ENCODE assay signal across 9 mouse cellular contexts in genomic region chr11:95642534-95643280, GRCm38 (mm10). TPM values are rescaled to one million over a fixed set of nuclear protein-coding genes. Genes with fewer than 3 reads are reported as not detected.
DNase-seq lines count a peak whose midpoint lies in the region; ATAC-seq and TF ChIP-seq lines count a peak whose summit lies in the region.
"Had no signal": no experiment of that assay in that cellular context is flagged by ENCODE, and none has a peak within 500 bp of the region (broad histone marks: within the 10 kb centered on the region; RNA-seq: fewer than 3 reads in every experiment).

No protein-coding gene starts in this region.

- no peak overlapping the region for H3K27ac ChIP-seq in forebrain, embryonic 12.5 days
- no peak overlapping the region for H3K27ac ChIP-seq in hindbrain, postnatal 0 days
- H3K27ac ChIP-seq: limb, embryonic 13.5 days had no signal

- intact Hi-C loops in left cerebral cortex, postnatal 10 days (cut with DNase I) = loop anchor here (10.0 kb wide), 1 partner anchor 258 kb away; the partner anchor contains the start of gene Slc35b1

- H3K4me3 ChIP-seq in forebrain, embryonic 12.5 days (replicated peaks) = no peak overlapping the region
- no peak overlapping the region for H3K4me3 ChIP-seq in hindbrain, postnatal 0 days (ENCODE audit: low read length)
- H3K4me3 ChIP-seq: limb, embryonic 13.5 days had no signal

- H3K4me2 ChIP-seq in forebrain, embryonic 12.5 days = no peak overlapping the region
- H3K4me2 ChIP-seq in hindbrain, postnatal 0 days (ENCODE audit: low read depth, low read length) = no peak overlapping the region
- H3K4me2 ChIP-seq: limb, embryonic 13.5 days had no signal

- no peak overlapping the region for H3K9ac ChIP-seq in forebrain, embryonic 12.5 days
- no peak overlapping the region for H3K9ac ChIP-seq in hindbrain, postnatal 0 days (replicated peaks; ENCODE audit: low read length)
- H3K9ac ChIP-seq: limb, embryonic 13.5 days had no signal

- ATAC-seq in forebrain, embryonic 12.5 days (ENCODE audit: low FRiP score) = peak; percentile 63; the same call in 1 of the 2 replicates
- ATAC-seq in hindbrain, postnatal 0 days = peak; percentile 19; the same call in 1 of the 2 replicates

- DNase-seq in left cerebral cortex, postnatal 10 days (ENCODE audit: extremely low spot score in 1 of 2, low spot score in 2 of 2) = peak; percentile 45 to 49
- DNase-seq in left cerebral cortex, adult 11 months (ENCODE audit: low spot score) = no peak
- peak; percentile 51 for DNase-seq in hindbrain, postnatal 0 days (ENCODE audit: low spot score)
- peak; percentile 14 to 29 for DNase-seq in right cerebral cortex, adult 2 months (ENCODE audit: low spot score in 2 of 2)
- no peak for DNase-seq in spleen, postnatal 36 days (ENCODE audit: low spot score in 2 of 2)
- DNase-seq in spleen, postnatal 14 days (ENCODE audit: low spot score in 2 of 2) = no peak
- DNase-seq: embryo, embryonic 11 days had no signal

- peaks cover 40% of the 10 kb centered on the region for H3K4me1 ChIP-seq in forebrain, embryonic 12.5 days
- H3K4me1 ChIP-seq in hindbrain, postnatal 0 days (ENCODE audit: insufficient read depth, low read length) = peaks cover 15% of the 10 kb centered on the region

- no peaks in the 10 kb centered on the region for H3K36me3 ChIP-seq in forebrain, embryonic 12.5 days (replicated peaks)
- no peaks in the 10 kb centered on the region for H3K36me3 ChIP-seq in hindbrain, postnatal 0 days (ENCODE audit: insufficient read depth, low read length)
- H3K36me3 ChIP-seq: limb, embryonic 13.5 days had no signal

- no peak for TF ChIP-seq CTCF in hindbrain, postnatal 0 days (IDR thresholded peaks at IDR 0.05; ENCODE audit: low read depth)

- H3K9me3 ChIP-seq in forebrain, embryonic 12.5 days = no peaks in the 10 kb centered on the region
- H3K9me3 ChIP-seq in hindbrain, postnatal 0 days (ENCODE audit: low read length) = 0 out of 2 replicates have a peak, but pooled peaks cover 2% of the 10 kb centered on the region

- H3K27me3 ChIP-seq in forebrain, embryonic 12.5 days = peaks cover 74% of the 10 kb centered on the region
- peaks cover 15% of the 10 kb centered on the region; the same call in 1 of the 2 replicates for H3K27me3 ChIP-seq in hindbrain, postnatal 0 days (ENCODE audit: insufficient read depth, low read length)

- WGBS in forebrain, embryonic 12.5 days = 30% methylated on average over 11 of the region's 12 CpGs
- WGBS in hindbrain, postnatal 0 days = 41% methylated on average over 12 of the region's 12 CpGs

RNA-seq across cellular contexts. Expression of gene Phb, which starts 24.1 kb away (rescaled TPM):
- 100 to 1,000 TPM in 1 of 2 experiments, 10 to 100 TPM in 1; 88.3 to 104 TPM for total RNA-seq in left cerebral cortex, postnatal 10 days (2021)
- polyA plus RNA-seq in forebrain, embryonic 12.5 days (2016; fragmentation: Nextera tagmentation; extraction: Ambion mirVana) = 169 and 182 TPM in 2 replicates
- total RNA-seq in hindbrain, postnatal 0 days (2014; rRNA removed) = 143 and 156 TPM in 2 replicates
- polyA plus RNA-seq in hindbrain, postnatal 0 days (2015; fragmentation: Nextera tagmentation; extraction: Ambion mirVana) = 197 and 214 TPM in 2 replicates

RNA-seq across cellular contexts. Expression of gene Ngfr, which starts 55.2 kb away (rescaled TPM):
- 1 to 10 TPM; 1.9 to 2.1 TPM for total RNA-seq in left cerebral cortex, postnatal 10 days (2021)
- polyA plus RNA-seq in forebrain, embryonic 12.5 days (2016; fragmentation: Nextera tagmentation; extraction: Ambion mirVana) = 10.5 and 10.9 TPM in 2 replicates
- 53.2 and 66.9 TPM in 2 replicates for total RNA-seq in hindbrain, postnatal 0 days (2014; rRNA removed)
- polyA plus RNA-seq in hindbrain, postnatal 0 days (2015; fragmentation: Nextera tagmentation; extraction: Ambion mirVana) = 25.4 and 31.0 TPM in 2 replicates

Comparison
In these comparisons a context has a peak if more than half of its experiments do, and no peak if none do; other contexts are left out.
1. DNase-seq: peak in left cerebral cortex, postnatal 10 days (2 of 2), hindbrain, postnatal 0 days (single experiment) and right cerebral cortex, adult 2 months (2 of 2); none in left cerebral cortex, adult 11 months (single experiment), spleen, postnatal 36 days (0 of 2) and spleen, postnatal 14 days (0 of 2).
2. RNA of gene Ngfr, which starts 55.2 kb away (total RNA-seq): 53.2 to 66.9 TPM in hindbrain, postnatal 0 days; 1.9 to 2.1 TPM in left cerebral cortex, postnatal 10 days; every median in the first group is over 10 times any median in the second.